Comparison of ENCODE assay signal across 9 mouse cellular contexts in genomic region chr13:46043016-46043415, GRCm38 (mm10).
A peak's percentile ranks its signal among the peaks of the same experiment; 100 is the strongest.
DNase-seq lines count a peak whose midpoint lies in the region; ATAC-seq and TF ChIP-seq lines count a peak whose summit lies in the region.
"Had no signal": no experiment of that assay in that cellular context is flagged by ENCODE, and none has a peak within 500 bp of the region (broad histone marks: within the 10 kb centered on the region; RNA-seq: fewer than 3 reads in every experiment).

No protein-coding gene starts in this region.

- no peak overlapping the region for H3K27ac ChIP-seq in lung, postnatal 0 days (ENCODE audit: low read length)
- H3K27ac ChIP-seq in intestine, postnatal 0 days (ENCODE audit: low read depth, low read length), result peak overlapping the region; percentile 70

- no peaks in the 10 kb centered on the region for H3K9me3 ChIP-seq in lung, postnatal 0 days (ENCODE audit: low read length)
- H3K9me3 ChIP-seq in intestine, postnatal 0 days (ENCODE audit: control insufficient read depth), result no peaks in the 10 kb centered on the region

- no peaks in the 10 kb centered on the region for H3K36me3 ChIP-seq in lung, postnatal 0 days (ENCODE audit: insufficient read depth, low read length)
- no peaks in the 10 kb centered on the region for H3K36me3 ChIP-seq in intestine, postnatal 0 days (ENCODE audit: control insufficient read depth, insufficient read depth)

- no peak overlapping the region for H3K4me3 ChIP-seq in lung, postnatal 0 days (ENCODE audit: low read depth, low read length)
- peak overlapping the region; percentile 6; the same call in 1 of the 2 replicates for H3K4me3 ChIP-seq in intestine, postnatal 0 days (ENCODE audit: low read depth, low read length)
- H3K4me3 ChIP-seq: erythroblast, embryonic 14.5 days had no signal

- DNase-seq in embryo, embryonic 10 days (ENCODE audit: low spot score), result peak; percentile 23
- DNase-seq in embryo, embryonic 11 days, result no peak
- peak; percentile 9 for DNase-seq in lung, postnatal 0 days (ENCODE audit: low spot score)
- no peak for DNase-seq in lung, postnatal 10 days
- DNase-seq in adrenal gland, adult 8-10 months, result no peak
- no peak for DNase-seq in gastrocnemius, adult 8-10 months (ENCODE audit: low spot score in 2 of 2)

- TF ChIP-seq CTCF in lung, postnatal 0 days (IDR thresholded peaks at IDR 0.05), result no peak
- no peak for TF ChIP-seq CTCF in intestine, postnatal 0 days (IDR thresholded peaks at IDR 0.05; ENCODE audit: low read depth)

- no peaks in the 10 kb centered on the region for H3K27me3 ChIP-seq in lung, postnatal 0 days (replicated peaks; ENCODE audit: insufficient read depth, low read length)
- H3K27me3 ChIP-seq in intestine, postnatal 0 days (replicated peaks; ENCODE audit: control insufficient read depth, insufficient read depth, low read length), result no peaks in the 10 kb centered on the region

- WGBS in lung, postnatal 0 days, result 40% methylated on average over 10 of the region's 10 CpGs
- 62% methylated on average over 10 of the region's 10 CpGs for WGBS in intestine, postnatal 0 days

- no peak overlapping the region for H3K9ac ChIP-seq in lung, postnatal 0 days (replicated peaks; ENCODE audit: low read depth)
- H3K9ac ChIP-seq in intestine, postnatal 0 days (ENCODE audit: low read depth, low read length), result no peak overlapping the region

- no peak; the same call in 1 of the 2 replicates for ATAC-seq in lung, postnatal 0 days
- ATAC-seq in intestine, postnatal 0 days, result peak; percentile 57
- peak; percentile 68 for ATAC-seq in megakaryocyte progenitor cell, adult 5-6 weeks (replicated peaks; ENCODE audit: poor library complexity)

- TF ChIP-seq EP300 in lung, postnatal 0 days (IDR thresholded peaks at IDR 0.05), result no peak

- no peaks in the 10 kb centered on the region for H3K4me1 ChIP-seq in lung, postnatal 0 days (ENCODE audit: insufficient read depth, low read depth, low read length)
- H3K4me1 ChIP-seq in intestine, postnatal 0 days (replicated peaks; ENCODE audit: control insufficient read depth, insufficient read depth, low read length), result no peaks in the 10 kb centered on the region

- H3K4me2 ChIP-seq in lung, postnatal 0 days (replicated peaks; ENCODE audit: low read depth, low read length), result peak overlapping the region; percentile 20; the same call in 1 of the 2 replicates
- H3K4me2 ChIP-seq in intestine, postnatal 0 days (replicated peaks; ENCODE audit: low read depth), result peak overlapping the region; percentile 57

Comparison
In these comparisons a context has a peak if more than half of its experiments do, and no peak if none do; other contexts are left out.
1. DNase-seq: peak in embryo, embryonic 10 days (single experiment) and lung, postnatal 0 days (single experiment); none in embryo, embryonic 11 days (single experiment), lung, postnatal 10 days (single experiment), adrenal gland, adult 8-10 months (single experiment) and gastrocnemius, adult 8-10 months (0 of 2).